Mouse (Mus musculus) neural tube, embryonic 15.5 days (tissue): Measurements from ENCODE around the gene Acod1. TPM values are rescaled to one million over a fixed set of nuclear protein-coding genes. Genes with fewer than 3 reads are reported as not detected.

Source experiments
- ATAC-seq: fragments of 200-750 bp; cut with Nextera tagmentation; 2 replicates; pipeline ENCODE4 v1.8.0; 2017; ENCODE audit warnings: mild to moderate bottlenecking, moderate TSS enrichment, moderate library complexity; ENCODE audit not compliant: low FRiP score
- H3K27ac ChIP-seq: fragments of 300-500 bp; sonication (generic); replicated peaks from 2 replicates; pipeline ENCODE4 v1.5.1; 2015; ENCODE audit warnings: mild to moderate bottlenecking, inconsistent platforms
- H3K27me3 ChIP-seq: fragments of 300-500 bp; sonication (generic); replicated peaks from 2 replicates; pipeline ENCODE4 v1.6.1; 2015; ENCODE audit warnings: inconsistent platforms
- H3K36me3 ChIP-seq: fragments of 300-500 bp; sonication (generic); 2 replicates; pipeline ENCODE4 v1.6.1; 2015; ENCODE audit warnings: inconsistent platforms
- H3K4me1 ChIP-seq: fragments of 300-500 bp; sonication (generic); 2 replicates; pipeline ENCODE4 v1.6.1; 2015; ENCODE audit warnings: inconsistent platforms
- H3K4me2 ChIP-seq: fragments of 300-500 bp; sonication (generic); 2 replicates; pipeline ENCODE4 v1.6.1; 2015; ENCODE audit warnings: inconsistent platforms, mild to moderate bottlenecking, moderate library complexity
- H3K4me3 ChIP-seq: fragments of 300-500 bp; sonication (generic); replicated peaks from 2 replicates; pipeline ENCODE4 v1.5.1; 2015; ENCODE audit warnings: mild to moderate bottlenecking, inconsistent platforms
- H3K9ac ChIP-seq: fragments of 300-500 bp; sonication (generic); replicated peaks from 2 replicates; pipeline ENCODE4 v1.6.1; 2015; ENCODE audit warnings: mild to moderate bottlenecking, inconsistent platforms
- H3K9me3 ChIP-seq: fragments of 300-500 bp; sonication (generic); replicated peaks from 2 replicates; pipeline ENCODE4 v1.6.1; 2016; ENCODE audit warnings: inconsistent platforms
- WGBS: fragments of 180-500 bp; shearing (Covaris S2); methylation state at CpG from one replicate; pipeline ENCODE4 v1.1.7; 2015; ENCODE audit warnings: mixed read lengths; 5-methylcytosine and 5-hydroxymethylcytosine counted together
- polyA plus RNA-seq: library from polyadenylated mRNA; unstranded; fragments of >200 nt; fragmentation: Nextera tagmentation; extraction: Ambion mirVana; gene quantifications from 2 replicates; pipeline ENCODE4 v1.2.1, GENCODE M21; 2015

Acod1 gene
- polyA plus RNA-seq, 1 experiment from 2014 or later = not detected

- H3K4me2 ChIP-seq = no peak overlapping the region
- ATAC-seq = no peak
- no peak overlapping the region for H3K4me3 ChIP-seq
- 39% methylated on average over 8 of the region's 8 CpGs for WGBS
- no peaks in the 10 kb centered on the region for H3K36me3 ChIP-seq
- no peak overlapping the region for H3K9ac ChIP-seq
- H3K27me3 ChIP-seq = no peaks in the 10 kb centered on the region
- no peaks in the 10 kb centered on the region for H3K9me3 ChIP-seq
- H3K4me1 ChIP-seq = no peaks in the 10 kb centered on the region
- no peak overlapping the region for H3K27ac ChIP-seq
Observed at GRCm38 (mm10) chr14:103051159-103051769, 4.5 kb downstream of the Acod1 start.

- no peak for ATAC-seq
- 89% methylated on average over 13 of the region's 13 CpGs for WGBS
- Histone ChIP-seq H3K27me3 (no peaks in the 10 kb centered on the region), H3K4me2 (no peak overlapping the region), H3K9ac (no peak overlapping the region), H3K4me3 (no peak overlapping the region), H3K27ac (no peak overlapping the region), H3K36me3 (no peaks in the 10 kb centered on the region), H3K4me1 (no peaks in the 10 kb centered on the region), H3K9me3 (no peaks in the 10 kb centered on the region)
Observed at GRCm38 (mm10) chr14:103054731-103055130, 8.0 kb downstream of the Acod1 start.

DNA sequence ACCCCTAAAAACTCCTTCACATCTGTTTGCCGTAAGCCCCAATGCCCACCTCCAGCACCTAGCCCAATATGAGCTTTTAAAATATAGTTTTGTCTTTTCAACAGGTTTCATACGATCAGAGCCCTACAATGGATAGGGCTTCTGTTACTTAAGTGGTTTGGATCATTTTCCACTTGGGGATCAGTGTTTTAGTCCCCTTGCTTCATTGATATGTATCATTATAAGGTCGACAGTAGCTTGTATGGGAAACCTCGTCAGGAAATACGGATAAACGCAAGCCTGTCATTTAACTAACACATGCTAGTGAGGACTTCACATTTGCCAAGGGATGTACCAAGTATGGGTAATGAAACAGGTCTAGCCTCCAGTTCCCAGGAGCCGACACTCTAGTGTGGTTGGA is 9.8 kb downstream of the Acod1 start:
- 91% methylated on average over 7 of the region's 7 CpGs for WGBS
- no peak for ATAC-seq
- H3K4me2 ChIP-seq = no peak overlapping the region
- H3K27me3 ChIP-seq = no peaks in the 10 kb centered on the region
- no peaks in the 10 kb centered on the region for H3K9me3 ChIP-seq
- no peak overlapping the region for H3K4me3 ChIP-seq
- H3K9ac ChIP-seq = no peak overlapping the region
- H3K4me1 ChIP-seq = no peaks in the 10 kb centered on the region
- no peak overlapping the region for H3K27ac ChIP-seq
- no peaks in the 10 kb centered on the region for H3K36me3 ChIP-seq

DNA sequence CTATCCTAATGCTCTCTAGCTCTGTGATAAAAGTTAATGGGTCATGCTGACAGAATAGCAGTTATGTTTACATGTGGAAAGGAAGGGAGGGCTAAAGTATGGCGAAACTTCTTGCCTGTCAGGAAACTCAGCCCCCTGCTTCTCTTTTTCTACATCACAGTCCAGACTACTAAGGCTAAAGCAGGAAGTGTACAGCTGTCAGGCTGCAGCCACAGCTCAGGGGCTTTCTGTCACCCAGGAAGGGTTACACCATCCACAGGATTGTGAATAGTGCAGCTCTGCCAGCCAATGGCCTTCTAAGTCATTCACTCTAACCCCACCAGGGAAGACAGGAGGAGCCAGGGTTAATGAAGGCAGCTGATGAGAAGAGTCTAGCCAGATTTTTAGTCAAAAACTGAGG is 12.2 kb downstream of the Acod1 start:
- no peaks in the 10 kb centered on the region for H3K9me3 ChIP-seq
- H3K4me1 ChIP-seq = no peaks in the 10 kb centered on the region
- 62% methylated on average over 1 of the region's 1 CpGs for WGBS
- H3K4me2 ChIP-seq = no peak overlapping the region
- no peak overlapping the region for H3K27ac ChIP-seq
- H3K4me3 ChIP-seq = no peak overlapping the region
- H3K27me3 ChIP-seq = no peaks in the 10 kb centered on the region
- H3K9ac ChIP-seq = no peak overlapping the region
- no peaks in the 10 kb centered on the region for H3K36me3 ChIP-seq
- ATAC-seq = no peak

- H3K4me2 ChIP-seq = no peak overlapping the region
Observed at GRCm38 (mm10) chr14:103059495-103059894, 12.7 kb downstream of the Acod1 start.

GRCm38 (mm10) chr14:103065294-103066167 is 18.8 kb downstream of the Acod1 start:
- Histone ChIP-seq H3K4me2 (no peak overlapping the region), H3K27ac (no peak overlapping the region), H3K27me3 (no peaks in the 10 kb centered on the region), H3K4me3 (no peak overlapping the region), H3K9me3 (no peaks in the 10 kb centered on the region), H3K9ac (no peak overlapping the region), H3K4me1 (peaks cover 10% of the 10 kb centered on the region), H3K36me3 (no peaks in the 10 kb centered on the region)
- WGBS = 10% methylated on average over 10 of the region's 10 CpGs
- no peak for ATAC-seq

More at GRCm38 (mm10) chr14:103059495-103059894, 12.7 kb downstream of the Acod1 start:
- H3K9ac ChIP-seq = no peak overlapping the region
- H3K4me3 ChIP-seq = no peak overlapping the region
- no peaks in the 10 kb centered on the region for H3K36me3 ChIP-seq
- H3K27me3 ChIP-seq = no peaks in the 10 kb centered on the region
- H3K9me3 ChIP-seq = no peaks in the 10 kb centered on the region
- H3K4me1 ChIP-seq = no peaks in the 10 kb centered on the region
- no peak overlapping the region for H3K27ac ChIP-seq
- no peak for ATAC-seq
- whole genome bisulfite sequencing = 81% methylated on average over 10 of the region's 10 CpGs

DNA sequence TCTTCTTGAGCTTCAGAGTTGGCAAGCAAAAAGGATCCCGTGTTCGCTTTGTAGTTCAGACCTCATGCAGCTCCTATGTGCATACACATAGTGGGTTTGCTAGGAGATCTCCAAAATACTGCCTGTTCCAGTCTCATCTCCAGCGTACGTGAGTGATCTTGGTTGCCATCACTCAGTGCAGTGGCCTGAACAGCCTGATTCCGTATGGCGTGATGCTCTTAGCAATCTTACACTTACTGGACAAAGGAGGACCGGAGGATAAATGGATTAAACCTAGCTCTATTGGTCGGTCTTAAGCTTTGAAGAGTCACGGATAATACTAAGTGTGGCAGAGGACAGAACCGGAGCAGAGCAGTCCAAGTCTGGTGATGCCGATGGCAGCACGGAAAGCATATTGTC is 22.7 kb downstream of the Acod1 start:
- no peaks in the 10 kb centered on the region for H3K9me3 ChIP-seq
- peaks cover 15% of the 10 kb centered on the region for H3K4me1 ChIP-seq
- 17% methylated on average over 12 of the region's 12 CpGs for WGBS
- H3K4me2 ChIP-seq = peak overlapping the region; percentile 87
- H3K27me3 ChIP-seq = no peaks in the 10 kb centered on the region
- peak overlapping the region; percentile 69 for H3K4me3 ChIP-seq
- peak overlapping the region; percentile 63 for H3K9ac ChIP-seq
- peak; percentile 70; the same call in 1 of the 2 replicates for ATAC-seq
- peaks cover 7% of the 10 kb centered on the region; the same call in 1 of the 2 replicates for H3K36me3 ChIP-seq
- peak overlapping the region; percentile 82 for H3K27ac ChIP-seq

GRCm38 (mm10) chr14:103069864-103070611 is 23.3 kb downstream of the Acod1 start, which contains the start of gene Cln5:
Gene Cln5 (plus strand): TSS chr14:103070216.
- peak within 1 kb of the TSS; percentile 87 for H3K4me2 ChIP-seq
- peak; percentile 96 for ATAC-seq
- peak within 1 kb of the TSS; percentile 63 for H3K9ac ChIP-seq
- H3K9me3 ChIP-seq = no peaks in the 10 kb centered on the region
- under 1% methylated on average over 64 of the region's 65 CpGs for WGBS
- no peaks in the 10 kb centered on the region for H3K27me3 ChIP-seq
- peak within 1 kb of the TSS; percentile 69 for H3K4me3 ChIP-seq
- H3K4me1 ChIP-seq = peaks cover 15% of the 10 kb centered on the region
- H3K36me3 ChIP-seq = peaks cover 7% of the 10 kb centered on the region; the same call in 1 of the 2 replicates
- peak within 1 kb of the TSS; percentile 82 for H3K27ac ChIP-seq

DNA sequence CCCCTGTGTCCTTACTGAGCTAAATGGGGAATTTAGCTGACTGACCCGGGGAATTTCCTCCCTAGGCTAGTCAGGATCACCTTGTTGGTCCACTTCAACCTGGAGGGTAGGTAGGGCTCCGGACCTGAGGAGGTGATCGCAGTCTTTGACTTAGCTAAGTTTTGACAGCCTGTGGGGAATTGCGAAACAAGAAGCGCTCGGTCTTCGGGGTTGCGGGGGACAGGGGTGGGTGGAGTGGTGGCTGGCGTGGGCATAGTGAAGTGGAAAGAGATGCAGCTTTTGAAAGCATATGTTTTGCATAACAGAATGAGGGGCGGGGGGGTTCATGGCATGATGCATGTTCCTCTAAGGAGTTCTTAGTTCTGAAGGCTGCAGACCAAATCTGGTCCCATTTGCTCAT is 24.0 kb downstream of the Acod1 start:
- Histone ChIP-seq H3K27me3 (no peaks in the 10 kb centered on the region), H3K9ac (peak overlapping the region; percentile 63), H3K4me1 (peaks cover 13% of the 10 kb centered on the region), H3K27ac (peak overlapping the region; percentile 82; the same call in 1 of the 2 replicates), H3K9me3 (no peaks in the 10 kb centered on the region), H3K36me3 (peaks cover 7% of the 10 kb centered on the region; the same call in 1 of the 2 replicates), H3K4me3 (peak overlapping the region; percentile 69), H3K4me2 (peak overlapping the region; percentile 87)
- WGBS = 5% methylated on average over 10 of the region's 10 CpGs
- no peak for ATAC-seq

DNA sequence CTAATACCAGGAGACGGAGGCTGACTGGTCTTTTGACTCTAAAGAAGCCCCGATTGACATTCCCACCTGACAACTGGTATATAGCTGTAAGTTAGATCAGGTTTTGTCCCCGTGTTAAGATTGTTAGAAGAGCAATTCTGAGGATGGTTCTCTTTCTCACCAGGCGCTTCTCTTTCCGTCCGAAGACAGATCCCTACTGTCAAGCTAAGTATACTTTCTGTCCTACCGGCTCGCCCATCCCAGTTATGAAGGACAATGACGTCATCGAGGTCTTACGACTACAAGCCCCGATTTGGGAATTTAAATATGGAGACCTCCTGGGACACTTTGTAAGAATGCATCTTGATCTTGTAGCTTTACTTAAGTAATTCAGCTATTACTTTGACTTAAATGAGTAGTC is 24.7 kb downstream of the Acod1 start:
- Histone ChIP-seq H3K4me3 (no peak overlapping the region), H3K9me3 (no peaks in the 10 kb centered on the region), H3K36me3 (peaks cover 7% of the 10 kb centered on the region; the same call in 1 of the 2 replicates), H3K27me3 (no peaks in the 10 kb centered on the region), H3K9ac (no peak overlapping the region), H3K27ac (no peak overlapping the region), H3K4me2 (no peak overlapping the region), H3K4me1 (peaks cover 13% of the 10 kb centered on the region)
- no peak for ATAC-seq
- 92% methylated on average over 12 of the region's 12 CpGs for WGBS

DNA sequence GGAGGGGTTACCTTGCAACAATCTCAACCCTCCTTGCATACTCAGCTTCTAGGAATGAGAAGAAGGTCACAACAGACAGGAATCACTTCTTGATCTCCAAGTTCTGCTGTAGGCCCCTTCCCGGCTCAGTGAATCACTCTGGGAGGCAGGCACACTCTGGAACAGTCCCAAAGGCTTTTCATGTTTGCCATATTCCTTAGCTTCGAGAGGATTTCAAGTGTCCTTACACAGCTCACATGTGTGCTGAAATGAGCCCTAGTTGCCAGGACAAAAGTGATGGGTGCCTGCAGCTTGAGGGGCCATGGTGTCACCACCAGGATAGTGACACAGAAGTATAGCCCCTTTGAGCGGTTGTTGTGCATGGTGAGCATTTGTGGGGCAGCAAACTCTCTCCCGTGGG is 26.0 kb downstream of the Acod1 start:
- H3K4me3 ChIP-seq = no peak overlapping the region
- H3K27me3 ChIP-seq = no peaks in the 10 kb centered on the region
- no peak overlapping the region for H3K4me2 ChIP-seq
- ATAC-seq = no peak
- no peak overlapping the region for H3K27ac ChIP-seq
- peaks cover 13% of the 10 kb centered on the region; the same call in 1 of the 2 replicates for H3K36me3 ChIP-seq
- H3K9me3 ChIP-seq = no peaks in the 10 kb centered on the region
- 94% methylated on average over 4 of the region's 4 CpGs for WGBS
- H3K9ac ChIP-seq = no peak overlapping the region
- H3K4me1 ChIP-seq = peaks cover 13% of the 10 kb centered on the region
